Mouse (Mus musculus) liver, embryonic 14.5 days (tissue): ENCODE measurements around the gene Gm813. TPM values are rescaled to one million over a fixed set of nuclear protein-coding genes. Genes with fewer than 3 reads are reported as not detected.

ENCODE experiments used
- ATAC-seq: fragments of 200-750 bp; cut with Nextera tagmentation; 2 replicates; pipeline ENCODE4 v1.8.0; 2017; ENCODE audit warnings: moderate number of reproducible peaks, mild to moderate bottlenecking, moderate library complexity; ENCODE audit not compliant: insufficient read depth
- DNase-seq, 3 experiments: peaks; one replicate each; pipeline ENCODE4 v3.0.0-alpha.2; 2012 to 2013; ENCODE audit warnings: low read depth in 3 of 3, low spot score in 3 of 3
- H3K27ac ChIP-seq: fragments of 300-500 bp; sonication (generic); 2 replicates; pipeline ENCODE4 v1.5.1; 2014; ENCODE audit warnings: moderate library complexity, mild to moderate bottlenecking, control low read depth, inconsistent platforms
- H3K27me3 ChIP-seq: fragments of 300-500 bp; sonication (generic); 2 replicates; pipeline ENCODE4 v1.6.1; 2014; ENCODE audit warnings: mild to moderate bottlenecking, low read length, moderate library complexity; ENCODE audit not compliant: control insufficient read depth, insufficient read depth
- H3K36me3 ChIP-seq: fragments of 300-500 bp; sonication (generic); replicated peaks from 2 replicates; pipeline ENCODE4 v1.6.1; 2014; ENCODE audit warnings: low read depth; ENCODE audit not compliant: control insufficient read depth, insufficient read depth
- H3K4me1 ChIP-seq, 2 experiments: fragments of 200-500 bp in 1 of 2; fragments of 300-500 bp in 1 of 2; sonication (generic) in 1 of 2; replicated peaks; 2 replicates each; pipeline ENCODE4 v1.6.1; 2012 to 2014; ENCODE audit warnings: antibody characterized with exemption in 1 of 2, inconsistent platforms in 1 of 2, low read length in 1 of 2; ENCODE audit not compliant: control insufficient read depth in 2 of 2, insufficient read depth in 2 of 2
- H3K4me2 ChIP-seq: fragments of 300-500 bp; sonication (generic); 2 replicates; pipeline ENCODE4 v1.6.1; 2014; ENCODE audit warnings: low read depth, mild to moderate bottlenecking, control low read depth, moderate library complexity
- H3K4me3 ChIP-seq, 2 experiments: fragments of 200-500 bp in 1 of 2; fragments of 300-500 bp in 1 of 2; sonication (generic) in 1 of 2; 2 replicates each; pipeline ENCODE4 v1.5.1; 2012 to 2014; ENCODE audit warnings: low read depth in 2 of 2, low read length in 2 of 2, mild to moderate bottlenecking in 2 of 2, control low read depth in 1 of 2, inconsistent platforms in 1 of 2, moderate library complexity in 1 of 2; ENCODE audit not compliant: insufficient read depth in 1 of 2
- H3K9ac ChIP-seq: fragments of 300-500 bp; sonication (generic); replicated peaks from 2 replicates; pipeline ENCODE4 v1.6.1; 2014; ENCODE audit warnings: mild to moderate bottlenecking, control low read depth, moderate library complexity
- H3K9me3 ChIP-seq: fragments of 300-500 bp; sonication (generic); 2 replicates; pipeline ENCODE4 v1.6.1; 2016; ENCODE audit warnings: low read length, mixed read lengths; ENCODE audit not compliant: control insufficient read depth
- CTCF ChIP-seq: IDR thresholded peaks from 2 replicates; pipeline ENCODE4 v1.5.1; 2016; ENCODE audit warnings: antibody characterized with exemption, low read depth, control low read depth
- EP300 ChIP-seq: IDR thresholded peaks from 2 replicates; pipeline ENCODE4 v1.6.1; 2016; ENCODE audit warnings: antibody characterized with exemption, low read depth
- polyA plus RNA-seq, 2 experiments: library from polyadenylated mRNA; depleted of rRNA in 1 of 2; stranded (reverse) in 1 of 2; unstranded in 1 of 2; fragments of >200 nt; fragmentation: Nextera tagmentation in 1 of 2; extraction: Ambion mirVana in 1 of 2; gene quantifications; 2 replicates each; pipeline versions ENCODE4 v1.2.1 to v1.2.3; 2012 to 2014

Gm813 gene
- polyA plus RNA-seq, 2 experiments, result not detected

- Histone ChIP-seq H3K36me3 (no peaks in the 10 kb centered on the region), H3K4me3 (no peak overlapping the region), H3K27me3 (no peaks in the 10 kb centered on the region), H3K9me3 (no peaks in the 10 kb centered on the region), H3K4me2 (no peak overlapping the region), H3K9ac (no peak overlapping the region), H3K27ac (no peak overlapping the region), H3K4me1 (no peaks in the 10 kb centered on the region)
- DNase-seq (no peak), ATAC-seq (no peak)
- no peak for TF ChIP-seq CTCF
- TF ChIP-seq EP300, result no peak
These were observed 46.0 kb downstream of the Gm813 start for GRCm38 (mm10) chr16:58570694-58571264.

Other genes with a start within 250 kb of the Gm813 start
- 2.6 TPM in 2 replicates for gene Dcbld2, start 208.5 kb downstream of the Gm813 start, polyA plus RNA-seq (2012; rRNA removed)
- 0.84 and 0.90 TPM in 2 replicates for gene Dcbld2, start 208.5 kb downstream of the Gm813 start, polyA plus RNA-seq (2014; fragmentation: Nextera tagmentation; extraction: Ambion mirVana)
- gene St3gal6, start 92.7 kb downstream of the Gm813 start, polyA plus RNA-seq (2012; rRNA removed), result 6.7 and 10.4 TPM in 2 replicates
- gene St3gal6, start 92.7 kb downstream of the Gm813 start, polyA plus RNA-seq (2014; fragmentation: Nextera tagmentation; extraction: Ambion mirVana), result 25.4 and 25.6 TPM in 2 replicates
- not detected in 2 replicates for gene E330017A01Rik, start 21.8 kb upstream of the Gm813 start, polyA plus RNA-seq (2012; rRNA removed)
- not detected in 2 replicates for gene E330017A01Rik, start 21.8 kb upstream of the Gm813 start, polyA plus RNA-seq (2014; fragmentation: Nextera tagmentation; extraction: Ambion mirVana)
- gene Cpox, start 53.3 kb upstream of the Gm813 start, polyA plus RNA-seq (2012; rRNA removed), result 207 and 272 TPM in 2 replicates
- gene Cpox, start 53.3 kb upstream of the Gm813 start, polyA plus RNA-seq (2014; fragmentation: Nextera tagmentation; extraction: Ambion mirVana), result 326 and 386 TPM in 2 replicates
- 0.02 and 0.07 TPM in 2 replicates for gene Gpr15, start 102.1 kb upstream of the Gm813 start, polyA plus RNA-seq (2012; rRNA removed)
- gene Gpr15, start 102.1 kb upstream of the Gm813 start, polyA plus RNA-seq (2014; fragmentation: Nextera tagmentation; extraction: Ambion mirVana), result 0.08 and 0.14 TPM in 2 replicates
- gene Cldnd1, start 110.9 kb upstream of the Gm813 start, polyA plus RNA-seq (2012; rRNA removed), result 14.1 and 15.4 TPM in 2 replicates
- 30.0 and 31.5 TPM in 2 replicates for gene Cldnd1, start 110.9 kb upstream of the Gm813 start, polyA plus RNA-seq (2014; fragmentation: Nextera tagmentation; extraction: Ambion mirVana)
- not detected in 2 replicates for gene Olfr172, start 146.2 kb upstream of the Gm813 start, polyA plus RNA-seq (2012; rRNA removed)
- gene Olfr172, start 146.2 kb upstream of the Gm813 start, polyA plus RNA-seq (2014; fragmentation: Nextera tagmentation; extraction: Ambion mirVana), result not detected in 2 replicates
- not detected in 2 replicates for gene Olfr173, start 183.3 kb upstream of the Gm813 start, polyA plus RNA-seq (2012; rRNA removed)
- not detected in 2 replicates for gene Olfr173, start 183.3 kb upstream of the Gm813 start, polyA plus RNA-seq (2014; fragmentation: Nextera tagmentation; extraction: Ambion mirVana)
- gene Olfr175-ps1, start 209.8 kb upstream of the Gm813 start, polyA plus RNA-seq (2012; rRNA removed), result not detected in 2 replicates
- not detected in 2 replicates for gene Olfr175-ps1, start 209.8 kb upstream of the Gm813 start, polyA plus RNA-seq (2014; fragmentation: Nextera tagmentation; extraction: Ambion mirVana)